Mouse (Mus musculus) embryo, embryonic 11.5 days (tissue): ENCODE measurements around the gene St13.

ENCODE experiments used
- DNase-seq: peaks from one replicate; pipeline ENCODE4 v3.0.0-alpha.2; 2012; ENCODE audit warnings: low read depth, low spot score

The St13 gene

GRCm38 (mm10) chr15:81320137-81320536, 79.7 kb downstream of the St13 start:
- no peak for DNase-seq

GRCm38 (mm10) chr15:81319462-81319861, 80.4 kb downstream of the St13 start:
- no peak for DNase-seq

GRCm38 (mm10) chr15:81313928-81314327, 85.9 kb downstream of the St13 start:
- no peak for DNase-seq
